Mouse (Mus musculus) E14TG2a.4 (cell line): ENCODE measurements at regions not wholly inside any gene's neighbourhood (a gene's known extent, or its start where the extent isn't known, plus 50 kb on each side); places are given as distances from the start of the nearest gene placed in this dataset.

ENCODE experiments used
- CTCF ChIP-seq: conservative IDR thresholded peaks from 2 replicates; pipeline ENCODE4 v1.5.1; 2014; ENCODE audit warnings: low read length
- NANOG ChIP-seq: IDR thresholded peaks from 2 replicates; pipeline ENCODE4 v1.6.1; 2014; ENCODE audit warnings: borderline replicate concordance, low read length, mixed read lengths

- TF ChIP-seq CTCF: no peak
- TF ChIP-seq NANOG: no peak
Measured at GRCm38 (mm10) chr11:28648916-28649315, 64.8 kb upstream of the Ccdc85a start.
